Mouse (Mus musculus) erythroid progenitor cell, adult 5-6 weeks (primary cell): ENCODE measurements around the gene Spata31d1a. TPM values are rescaled to one million over a fixed set of nuclear protein-coding genes. Genes with fewer than 3 reads are reported as not detected.

Experiments
- ATAC-seq: replicated peaks from 2 replicates; pipeline ENCODE4 v1.8.0; 2016; ENCODE audit warnings: moderate number of reproducible peaks, mild to moderate bottlenecking, moderate TSS enrichment, inconsistent platforms; ENCODE audit not compliant: poor library complexity, low FRiP score, severe bottlenecking
- total RNA-seq, 2 experiments: library from RNA; stranded (forward) in 1 of 2; stranded (reverse) in 1 of 2; fragments of 150-400 nt in 1 of 2; fragments of 186-747, 209-891 nt in 1 of 2; gene quantifications; 2 replicates each; pipeline versions ENCODE4 v1.2.3 to v1.2.4; 2015 to 2017; ENCODE audit warnings: low replicate concordance in 2 of 2

Spata31d1a gene
- total RNA-seq, 2 experiments from 2014 or later, result not detected

DNA sequence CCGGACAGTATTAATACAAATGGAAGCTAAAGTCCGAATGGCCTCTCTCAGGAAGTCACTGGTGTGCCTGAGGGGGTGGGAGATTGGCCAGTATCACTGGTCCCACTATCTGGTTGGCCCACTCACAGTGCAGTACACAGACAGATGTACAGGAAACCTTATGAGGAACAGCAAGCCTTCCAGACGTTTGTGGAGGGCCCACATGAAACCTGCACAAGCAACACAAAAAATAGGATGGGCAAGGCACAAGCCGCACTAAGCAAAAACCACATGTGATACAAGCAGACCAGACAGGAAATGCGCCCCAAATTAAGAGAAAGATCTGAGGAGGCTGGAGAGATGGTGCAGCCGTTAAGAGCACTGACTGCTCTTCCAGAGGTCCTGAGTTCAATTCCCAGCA is 37.9 kb downstream of the Spata31d1a start:
- no peak for ATAC-seq

DNA sequence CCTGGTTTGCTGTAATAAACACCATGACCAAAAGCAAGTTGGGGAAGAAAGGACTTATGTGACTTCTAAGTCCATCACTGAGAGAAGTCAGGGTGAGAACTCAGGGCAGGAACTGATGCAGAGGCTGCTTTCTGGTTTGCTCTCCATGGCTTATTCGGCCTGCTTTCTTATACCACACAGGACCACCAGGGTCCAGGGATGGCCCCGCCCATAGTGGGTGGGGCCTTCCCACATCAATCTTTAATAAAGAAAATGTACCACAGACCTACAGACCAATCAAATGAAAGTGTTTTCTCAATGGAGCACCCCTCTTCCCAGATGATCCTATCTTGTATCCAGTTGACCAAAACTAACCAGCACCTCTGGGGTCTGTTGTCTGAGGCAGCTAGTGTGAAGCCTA is 38.6 kb downstream of the Spata31d1a start:
- no peak for ATAC-seq

DNA sequence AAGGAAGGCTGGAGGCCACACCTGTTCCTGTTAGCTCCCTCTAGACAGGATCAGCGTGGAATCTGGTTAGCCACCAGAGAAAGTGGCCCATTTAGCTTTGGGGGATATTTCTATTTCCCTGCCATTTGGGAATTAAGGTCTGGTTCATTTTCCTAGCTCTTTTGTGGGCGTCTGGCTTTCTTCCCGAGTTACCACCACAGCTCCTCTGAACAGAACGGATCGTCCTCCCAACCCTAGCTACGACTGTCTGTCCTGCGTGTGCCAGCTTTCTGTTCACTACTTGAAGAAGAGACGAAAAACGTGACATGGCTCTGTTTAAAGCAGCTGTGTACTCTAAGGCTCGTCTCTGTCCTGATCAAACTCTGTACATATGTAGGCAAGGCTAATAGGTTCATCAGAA is 40.2 kb downstream of the Spata31d1a start:
- no peak for ATAC-seq

DNA sequence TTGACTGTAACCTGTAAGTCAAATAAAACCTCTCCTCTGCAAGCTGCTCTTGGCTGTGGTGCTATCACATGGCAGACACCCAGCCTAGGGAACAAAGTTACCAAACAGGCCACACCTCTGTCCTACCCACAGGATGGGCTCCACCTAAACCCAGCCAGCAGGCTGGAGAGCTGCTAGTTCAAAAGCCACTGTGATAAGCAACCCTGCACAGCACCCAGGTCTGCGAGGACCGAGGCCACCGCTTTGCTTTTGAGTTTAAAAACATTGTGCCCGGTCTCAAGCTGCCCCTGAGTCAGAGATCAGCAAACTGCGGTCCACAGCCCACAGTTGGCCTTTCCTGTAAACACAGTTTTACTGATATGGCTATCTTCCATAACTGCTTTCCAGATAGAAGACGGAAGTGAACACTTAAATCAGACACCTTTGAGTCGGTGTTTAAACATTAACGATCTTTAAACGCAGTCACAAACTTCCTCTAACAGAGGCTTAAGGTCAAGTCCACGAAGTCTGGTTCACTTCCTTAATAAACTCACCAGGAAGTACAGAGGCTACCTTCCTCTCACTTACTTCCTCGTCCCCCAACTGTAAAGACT is 41.5 kb downstream of the Spata31d1a start:
- ATAC-seq, result peak; percentile 99

DNA sequence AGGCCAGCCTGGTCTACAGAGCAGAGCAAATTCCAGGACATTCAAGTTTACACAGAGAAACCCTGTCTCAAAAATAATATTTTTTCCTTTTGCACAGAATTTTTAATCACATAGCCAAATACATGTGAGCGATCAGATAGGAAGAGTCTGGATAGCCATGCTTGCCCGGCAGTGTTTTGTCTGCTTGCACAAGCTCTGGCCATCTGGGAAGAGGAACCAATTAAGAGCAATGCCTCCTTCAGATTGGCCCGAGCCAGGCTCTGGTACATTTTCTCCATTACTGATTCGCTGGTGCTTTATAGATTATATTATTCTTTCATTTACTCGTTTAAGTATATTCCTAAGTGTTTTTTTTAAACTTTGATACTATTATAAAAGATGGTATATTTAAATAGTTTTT is 42.4 kb downstream of the Spata31d1a start:
- ATAC-seq, result no peak

DNA sequence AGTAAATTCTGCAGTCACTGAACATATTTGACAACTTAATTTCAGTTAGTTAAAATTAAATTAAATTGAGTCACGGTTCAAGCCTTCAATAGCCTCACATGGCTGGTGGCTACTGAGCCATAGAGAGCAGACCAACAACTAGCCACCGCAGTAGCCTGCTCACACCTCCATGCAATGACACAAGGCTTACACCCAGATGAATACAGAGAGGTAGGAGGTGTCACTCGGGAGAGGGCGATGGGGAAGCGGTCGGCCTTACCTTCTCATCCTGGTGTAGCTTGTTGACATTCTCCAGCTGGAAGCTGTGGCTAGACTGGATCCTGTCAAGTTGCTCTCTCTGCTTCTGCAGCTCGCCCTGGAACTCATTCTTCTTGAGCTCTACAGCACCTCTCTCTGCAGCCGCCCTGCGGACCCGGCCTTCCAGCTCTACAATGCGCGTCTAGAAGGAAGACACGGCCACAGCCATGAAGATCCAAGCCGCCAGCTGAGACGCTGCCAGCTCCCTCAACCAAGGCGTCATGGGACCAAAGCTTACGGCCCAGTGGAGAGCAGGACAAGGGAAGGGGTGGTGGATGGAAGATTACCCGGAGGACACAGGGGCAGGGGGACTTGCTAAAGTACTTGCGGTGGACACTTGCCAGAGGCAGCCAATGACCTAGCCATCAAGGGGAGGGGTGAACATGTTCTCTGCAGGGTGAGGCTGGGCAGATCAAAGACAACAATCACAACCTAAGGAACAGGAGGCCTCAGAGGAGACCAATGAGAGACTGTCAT is 46.0 kb downstream of the Spata31d1a start:
- no peak for ATAC-seq

DNA sequence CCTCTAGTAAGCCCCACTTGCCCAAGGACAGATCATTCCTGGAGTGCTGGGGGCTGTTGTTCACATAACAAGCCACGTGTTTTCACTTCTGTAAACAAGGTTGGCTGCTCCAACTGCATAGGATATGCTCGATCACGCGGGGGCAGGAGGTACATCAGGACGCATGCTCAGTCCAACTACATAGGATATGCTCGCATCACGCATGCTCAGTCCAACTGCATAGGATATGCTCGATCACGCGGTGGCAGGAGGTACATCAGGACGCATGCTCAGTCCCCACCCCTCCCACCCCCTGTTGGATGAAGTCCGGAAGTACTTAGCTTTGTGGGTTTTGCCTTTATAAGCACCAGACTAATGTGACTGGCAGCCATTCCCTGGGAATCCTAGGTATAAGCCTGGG is 48.2 kb downstream of the Spata31d1a start:
- no peak for ATAC-seq

DNA sequence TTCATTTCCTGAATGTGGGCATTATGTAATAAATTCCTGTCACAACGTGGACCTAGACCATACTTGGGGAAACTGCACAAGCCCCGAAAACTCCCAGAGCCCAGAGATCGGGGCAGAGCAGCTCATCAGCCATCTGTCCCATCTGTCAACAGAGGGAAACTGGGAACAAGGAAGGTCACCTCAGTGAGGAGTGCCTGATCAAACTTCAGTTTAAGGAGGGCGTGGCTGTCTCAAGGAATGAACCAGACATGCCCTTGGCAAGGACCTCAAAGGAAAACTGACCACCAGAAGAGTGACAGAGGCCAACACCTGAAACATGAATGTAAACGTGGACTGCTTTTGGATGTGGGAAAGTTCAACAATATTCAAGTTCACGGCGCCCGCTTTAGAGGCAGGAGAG is 48.7 kb downstream of the Spata31d1a start:
- no peak for ATAC-seq

DNA sequence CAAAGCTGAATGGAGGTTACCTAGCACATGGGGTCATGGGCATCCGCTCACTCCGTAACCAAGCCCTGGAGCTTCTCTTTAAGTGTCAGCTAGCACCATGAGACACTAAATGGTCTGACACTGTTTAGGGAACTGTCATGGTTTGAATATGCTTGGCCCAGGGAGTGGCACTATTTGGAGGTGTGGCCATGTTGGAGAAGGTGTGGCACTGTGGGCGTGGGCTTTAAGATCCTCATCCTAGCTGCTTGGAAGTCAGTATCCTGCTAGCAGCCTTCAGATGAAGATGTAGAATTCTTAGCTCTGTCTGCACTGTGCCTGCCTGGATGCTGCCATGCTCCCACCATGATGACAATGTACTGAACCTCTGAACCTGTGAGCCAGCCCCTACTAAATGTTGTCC is 49.8 kb downstream of the Spata31d1a start:
- ATAC-seq, result no peak

DNA sequence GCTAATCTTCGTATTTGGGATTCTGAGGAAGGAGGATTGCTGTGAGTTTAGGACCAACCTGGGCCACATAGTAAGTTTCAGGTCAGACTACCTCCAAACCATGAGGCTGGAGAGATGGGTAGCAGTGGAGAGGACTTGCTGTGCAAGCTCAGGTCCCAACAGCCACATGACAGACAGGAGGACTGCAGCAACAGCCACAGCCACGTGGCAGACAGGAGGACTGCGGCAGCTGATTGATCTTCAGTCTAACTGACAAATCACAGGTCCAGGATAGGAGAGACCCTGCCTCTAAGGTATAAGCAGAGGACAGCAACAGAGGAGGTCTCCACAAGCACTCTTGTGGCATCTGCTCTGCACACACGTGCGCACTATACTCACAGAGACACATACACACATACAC is 52.3 kb downstream of the Spata31d1a start:
- no peak for ATAC-seq

DNA sequence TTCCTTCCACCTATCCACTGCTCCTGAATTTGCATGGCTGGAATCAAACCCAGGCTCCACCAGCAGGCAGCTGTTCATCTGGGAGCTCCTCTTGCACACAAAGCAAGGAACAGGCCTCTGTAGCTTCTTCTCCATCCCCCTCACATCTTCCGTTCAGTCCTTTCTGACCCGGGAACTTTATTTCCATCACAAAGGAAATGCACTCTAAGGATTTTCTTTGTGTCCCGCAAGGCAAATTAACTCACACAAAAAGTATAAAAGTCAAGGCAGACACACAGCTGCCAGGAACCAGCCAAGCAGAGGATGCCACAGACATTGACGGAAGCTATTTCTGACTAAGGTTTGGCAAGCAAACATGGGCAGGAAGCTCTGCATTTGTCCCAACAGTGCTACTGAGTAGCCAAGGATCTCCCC is 53.1 kb downstream of the Spata31d1a start:
- no peak for ATAC-seq

DNA sequence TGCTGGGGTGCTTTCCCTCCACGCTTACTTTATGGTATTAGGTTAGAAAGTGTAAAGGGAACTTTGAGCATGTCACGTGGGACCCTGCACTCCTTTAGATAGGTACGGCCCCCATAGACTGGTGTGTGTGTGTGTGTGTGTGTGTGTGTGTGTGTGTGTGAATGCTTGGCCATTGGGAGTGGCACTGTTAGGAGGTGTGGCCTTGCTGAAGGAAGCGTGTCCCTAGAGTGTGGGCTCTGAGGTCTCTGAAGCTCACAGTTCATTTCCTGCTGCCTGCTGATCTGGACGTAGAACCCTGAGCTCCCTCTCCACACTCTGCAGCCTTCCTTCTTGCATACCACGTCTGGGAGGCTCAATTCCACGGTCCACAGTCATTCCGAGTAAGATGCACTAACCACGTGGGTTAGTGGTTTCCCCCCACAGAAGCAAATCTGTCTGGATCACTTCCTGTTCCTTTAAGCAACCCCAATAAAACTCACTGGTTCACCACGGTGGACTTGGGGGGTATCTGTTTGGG is 53.8 kb downstream of the Spata31d1a start:
- ATAC-seq, result no peak

DNA sequence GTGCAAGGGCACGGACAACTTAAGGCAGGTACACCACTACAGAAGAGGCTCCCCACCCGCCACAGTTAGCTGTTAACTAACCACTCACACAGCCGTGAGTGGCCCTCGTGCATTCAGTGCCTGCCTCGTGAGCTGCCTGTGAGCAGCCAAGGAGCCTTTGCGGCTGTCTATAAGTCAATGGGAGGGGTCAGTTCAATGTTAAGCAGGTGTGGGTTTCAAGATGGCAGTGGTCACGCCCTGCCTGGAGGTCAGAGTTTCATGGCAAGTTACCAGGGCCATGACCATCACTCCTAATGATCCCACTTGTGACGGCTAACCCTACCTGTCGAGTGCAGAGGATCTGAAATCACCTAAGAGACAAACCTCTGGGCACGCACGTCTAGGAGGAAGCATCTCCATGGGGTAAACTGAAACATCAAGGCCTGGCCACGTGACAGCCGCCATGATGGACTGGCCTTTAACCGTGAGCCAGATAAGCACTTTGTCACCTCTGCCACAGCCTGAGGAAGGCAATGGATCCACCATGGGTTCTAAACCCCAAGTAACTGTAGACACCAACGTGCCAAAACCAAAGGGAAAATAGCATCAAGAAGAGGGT is 54.3 kb downstream of the Spata31d1a start:
- ATAC-seq, result no peak

DNA sequence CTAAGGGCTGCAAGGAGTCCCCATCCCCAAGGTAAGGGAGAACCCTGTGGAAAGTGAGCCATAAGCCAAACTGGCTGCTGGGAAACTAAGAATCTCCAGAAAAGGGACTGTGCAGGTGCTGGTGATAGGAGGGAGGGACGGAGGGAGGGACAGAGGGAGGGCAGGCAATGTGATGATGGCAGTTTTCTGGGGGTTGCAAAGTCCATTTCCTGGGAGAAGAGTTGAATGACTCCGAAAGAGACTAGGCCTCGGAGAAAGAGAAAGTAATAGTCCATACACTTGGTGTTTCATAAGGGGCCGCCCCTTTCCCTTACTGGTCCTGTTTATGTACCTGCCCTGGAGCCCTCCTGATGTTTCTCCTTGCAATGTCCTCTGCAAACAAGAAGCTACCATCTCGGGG is 55.7 kb downstream of the Spata31d1a start:
- ATAC-seq, result no peak

DNA sequence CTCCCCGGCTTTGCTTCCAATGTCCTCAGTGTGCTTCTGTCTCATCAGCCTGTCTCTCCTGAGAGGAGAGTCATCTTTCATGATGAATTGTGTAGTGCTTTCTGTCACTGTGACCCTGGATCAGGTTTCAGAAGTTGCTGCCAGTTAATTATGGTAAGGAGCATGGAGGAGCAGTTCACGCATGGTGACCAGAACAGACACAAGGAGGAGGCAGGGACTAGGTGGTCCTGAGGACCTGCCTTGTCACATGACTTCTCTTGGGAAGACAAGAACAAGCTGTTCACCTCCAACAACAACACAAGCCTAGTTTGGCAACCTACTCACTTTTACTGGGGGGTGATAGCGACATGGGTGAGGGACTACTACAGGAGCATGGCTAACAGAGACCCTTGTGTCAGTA is 57.0 kb downstream of the Spata31d1a start:
- no peak for ATAC-seq

DNA sequence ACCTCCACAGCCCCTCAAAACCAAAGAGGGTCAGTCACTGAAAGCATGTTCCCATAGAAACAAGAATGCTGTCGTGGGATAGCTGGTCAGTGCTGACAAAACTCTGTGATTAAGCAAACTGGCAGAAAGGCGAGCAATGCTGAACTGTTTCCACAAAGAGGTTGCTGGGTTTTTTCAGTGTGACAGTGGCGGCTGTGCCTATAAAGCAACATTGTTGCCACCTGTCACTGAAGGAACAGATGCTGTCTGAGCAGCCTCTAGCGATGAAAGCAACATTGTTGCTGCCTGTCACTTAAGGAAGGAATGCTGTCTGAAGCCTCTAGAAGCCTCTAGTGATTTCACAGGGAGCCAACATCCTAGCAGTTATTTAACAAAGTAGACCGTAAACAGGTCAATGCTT is 57.5 kb downstream of the Spata31d1a start:
- ATAC-seq, result no peak

Other genes with a start within 250 kb of the Spata31d1a start
- gene Agtpbp1, start 125.1 kb downstream of the Spata31d1a start, total RNA-seq (2015; ENCODE audit: low replicate concordance), result 35.7 and 83.4 TPM in 2 replicates
- 45.5 and 71.2 TPM in 2 replicates for gene Agtpbp1, start 125.1 kb downstream of the Spata31d1a start, total RNA-seq (2017; ENCODE audit: low replicate concordance)
- gene Naa35, start 125.1 kb downstream of the Spata31d1a start, total RNA-seq (2015; ENCODE audit: low replicate concordance), result 23.8 and 28.5 TPM in 2 replicates
- gene Naa35, start 125.1 kb downstream of the Spata31d1a start, total RNA-seq (2017; ENCODE audit: low replicate concordance), result 47.2 and 53.1 TPM in 2 replicates
- gene Golm1, start 34.5 kb downstream of the Spata31d1a start, total RNA-seq (2015; ENCODE audit: low replicate concordance), result 45.0 and 46.1 TPM in 2 replicates
- gene Golm1, start 34.5 kb downstream of the Spata31d1a start, total RNA-seq (2017; ENCODE audit: low replicate concordance), result 78.4 and 80.5 TPM in 2 replicates
- gene 4921517D22Rik, start 16.2 kb downstream of the Spata31d1a start, total RNA-seq (2015; ENCODE audit: low replicate concordance), result not detected in 2 replicates
- gene 4921517D22Rik, start 16.2 kb downstream of the Spata31d1a start, total RNA-seq (2017; ENCODE audit: low replicate concordance), result not detected in 2 replicates
- gene Spata31d1b, start 2.0 kb upstream of the Spata31d1a start, total RNA-seq (2015; ENCODE audit: low replicate concordance), result not detected in 2 replicates
- not detected in 2 replicates for gene Spata31d1b, start 2.0 kb upstream of the Spata31d1a start, total RNA-seq (2017; ENCODE audit: low replicate concordance)
- not detected in 2 replicates for gene Spata31d1d, start 21.4 kb upstream of the Spata31d1a start, total RNA-seq (2015; ENCODE audit: low replicate concordance)
- not detected in 2 replicates for gene Spata31d1d, start 21.4 kb upstream of the Spata31d1a start, total RNA-seq (2017; ENCODE audit: low replicate concordance)
- 2.9 and 3.2 TPM in 2 replicates for gene 1700014D04Rik, start 36.4 kb upstream of the Spata31d1a start, total RNA-seq (2015; ENCODE audit: low replicate concordance)
- 0.13 TPM in 1 of 2 replicates, not detected in the other for gene 1700014D04Rik, start 36.4 kb upstream of the Spata31d1a start, total RNA-seq (2017; ENCODE audit: low replicate concordance)
- 543 and 663 TPM in 2 replicates for gene Isca1, start 59.5 kb upstream of the Spata31d1a start, total RNA-seq (2015; ENCODE audit: low replicate concordance)
- 331 and 419 TPM in 2 replicates for gene Isca1, start 59.5 kb upstream of the Spata31d1a start, total RNA-seq (2017; ENCODE audit: low replicate concordance)
- gene Gm49354, start 71.9 kb upstream of the Spata31d1a start, total RNA-seq (2015; ENCODE audit: low replicate concordance), result not detected in 2 replicates
- gene Gm49354, start 71.9 kb upstream of the Spata31d1a start, total RNA-seq (2017; ENCODE audit: low replicate concordance), result 217 and 577 TPM in 2 replicates
- 459 and 492 TPM in 2 replicates for gene Tut7, start 112.8 kb upstream of the Spata31d1a start, total RNA-seq (2015; ENCODE audit: low replicate concordance)
- 561 and 620 TPM in 2 replicates for gene Tut7, start 112.8 kb upstream of the Spata31d1a start, total RNA-seq (2017; ENCODE audit: low replicate concordance)